Mouse (Mus musculus) myocyte (in vitro differentiated cells): ENCODE data around the gene Acsm3. TPM values are rescaled to one million over a fixed set of nuclear protein-coding genes. Genes with fewer than 3 reads are reported as not detected.

Experiments used
- H3K27me3 ChIP-seq: one replicate; pipeline ENCODE4 v1.6.1; 2011; ENCODE audit not compliant: control insufficient read depth, insufficient read depth, insufficient read length
- H3K36me3 ChIP-seq: one replicate; pipeline ENCODE4 v1.6.1; 2011; ENCODE audit not compliant: control insufficient read depth, insufficient read depth
- H3K4me2 ChIP-seq: one replicate; pipeline ENCODE4 v1.6.1; 2011; ENCODE audit warnings: low read depth, control low read depth
- H3K4me3 ChIP-seq: one replicate; pipeline ENCODE4 v1.5.1; 2011; ENCODE audit warnings: mild to moderate bottlenecking, control low read depth, moderate library complexity
- H3K79me2 ChIP-seq: one replicate; pipeline ENCODE4 v1.6.1; 2011; ENCODE audit not compliant: control insufficient read depth, insufficient read depth
- H3ac ChIP-seq: one replicate; pipeline ENCODE4 v1.6.1; 2011; ENCODE audit not compliant: control insufficient read depth, insufficient read length
- CEBPB ChIP-seq: IDR thresholded peaks from 2 replicates; pipeline ENCODE4 v1.6.1; 2011; ENCODE audit warnings: mild to moderate bottlenecking, moderate library complexity; ENCODE audit not compliant: poor library complexity, insufficient read depth, severe bottlenecking
- E2F4 ChIP-seq: IDR thresholded peaks from one replicate; pipeline ENCODE4 v1.6.1; 2011; ENCODE audit warnings: mild to moderate bottlenecking, control low read depth, moderate library complexity; ENCODE audit not compliant: insufficient read depth
- MAX ChIP-seq: IDR thresholded peaks from one replicate; pipeline ENCODE4 v1.6.1; 2011; ENCODE audit warnings: low read depth, mild to moderate bottlenecking, control low read depth
- MYOD1 ChIP-seq, 3 experiments: IDR thresholded peaks; one replicate each; pipeline ENCODE4 v1.6.1; 2011; ENCODE audit warnings: control low read depth in 2 of 3, low read depth in 2 of 3, mild to moderate bottlenecking in 2 of 3, moderate library complexity in 1 of 3; ENCODE audit not compliant: insufficient read length in 2 of 3, control insufficient read depth in 1 of 3
- MYOG ChIP-seq, 3 experiments: IDR thresholded peaks; one replicate each; pipeline ENCODE4 v1.6.1; 2011; ENCODE audit warnings: control low read depth in 2 of 3, low read depth in 2 of 3, mild to moderate bottlenecking in 2 of 3; ENCODE audit not compliant: insufficient read length in 2 of 3, control insufficient read depth in 1 of 3, insufficient read depth in 1 of 3
- POLR2A ChIP-seq: IDR thresholded peaks from one replicate; pipeline ENCODE4 v1.6.1; 2011; ENCODE audit warnings: low read depth, mild to moderate bottlenecking, control low read depth, moderate library complexity; ENCODE audit not compliant: insufficient read length
- POLR2AphosphoS2 ChIP-seq: IDR thresholded peaks from one replicate; pipeline ENCODE4 v1.6.1; 2011; ENCODE audit warnings: low read depth, control low read depth; ENCODE audit not compliant: insufficient read length
- REST ChIP-seq: IDR thresholded peaks from one replicate; pipeline ENCODE4 v1.6.1; 2011; ENCODE audit warnings: mild to moderate bottlenecking, control low read depth, moderate library complexity; ENCODE audit not compliant: insufficient read depth, insufficient read length
- SRF ChIP-seq: IDR thresholded peaks from one replicate; pipeline ENCODE4 v1.6.1; 2011; ENCODE audit warnings: low read depth; ENCODE audit not compliant: control insufficient read depth, insufficient read length
- TCF12 ChIP-seq: IDR thresholded peaks from one replicate; pipeline ENCODE4 v1.6.1; 2011; ENCODE audit warnings: mild to moderate bottlenecking, control low read depth; ENCODE audit not compliant: poor library complexity, insufficient read depth, severe bottlenecking
- TCF3 ChIP-seq: IDR thresholded peaks from one replicate; pipeline ENCODE4 v1.6.1; 2011; ENCODE audit warnings: low read depth, control low read depth; ENCODE audit not compliant: insufficient read length
- USF1 ChIP-seq: IDR thresholded peaks from one replicate; pipeline ENCODE4 v1.6.1; 2011; ENCODE audit warnings: low read depth, mild to moderate bottlenecking, control low read depth, moderate library complexity
- polyA plus RNA-seq: library from polyadenylated mRNA; unstranded; fragments of >200 nt; fragmentation: generic; extraction: Trizol; gene quantifications from one replicate; pipeline ENCODE4 v1.2.1, GENCODE M21; 2012; ENCODE audit warnings: missing spikeins

Acsm3 gene
- polyA plus RNA-seq, 1 experiment, result 0.04 TPM

- TF ChIP-seq MAX (no peak), SRF (no peak), E2F4 (no peak)
- H3K36me3 ChIP-seq, result peaks cover 3% of the 10 kb centered on the region
- H3K4me3 ChIP-seq, result no peak overlapping the region
- no peak overlapping the region for H3ac ChIP-seq
- no peaks in the 10 kb centered on the region for H3K27me3 ChIP-seq
- H3K4me2 ChIP-seq, result no peak overlapping the region
- H3K79me2 ChIP-seq, result no peaks in the 10 kb centered on the region
Measured at GRCm38 (mm10) chr7:119835371-119835770, 74.6 kb downstream of the Acsm3 start.

GRCm38 (mm10) chr7:119835996-119836777, 75.5 kb downstream of the Acsm3 start:
- no peaks in the 10 kb centered on the region for H3K27me3 ChIP-seq
- no peak overlapping the region for H3ac ChIP-seq
- H3K36me3 ChIP-seq, result peaks cover 3% of the 10 kb centered on the region
- no peak overlapping the region for H3K4me2 ChIP-seq
- no peak overlapping the region for H3K4me3 ChIP-seq
- H3K79me2 ChIP-seq, result no peaks in the 10 kb centered on the region
- TF ChIP-seq E2F4 (no peak), REST (no peak), MYOD1 (IDR thresholded peaks at IDR 0.05; ENCODE audit: control insufficient read depth in 1 of 3, insufficient read length in 2 of 3, low read depth in 2 of 3) (no peak), TCF3 (no peak), CEBPB (no peak), MAX (no peak), SRF (no peak), POLR2AphosphoS2 (no peak), POLR2A (no peak), MYOG (IDR thresholded peaks at IDR 0.05; ENCODE audit: control insufficient read depth in 1 of 3, insufficient read depth in 1 of 3, insufficient read length in 2 of 3, low read depth in 2 of 3) (no peak), TCF12 (no peak), USF1 (no peak)

Other genes with a start within 250 kb of the Acsm3 start
- gene Acsm5, start 241.5 kb upstream of the Acsm3 start, polyA plus RNA-seq, result not detected
- not detected for gene Pdilt, start 237.4 kb upstream of the Acsm3 start, polyA plus RNA-seq
- not detected for gene Acsm2, start 206.6 kb upstream of the Acsm3 start, polyA plus RNA-seq
- not detected for gene Acsm1, start 153.9 kb upstream of the Acsm3 start, polyA plus RNA-seq
- not detected for gene Acsm4, start 70.9 kb upstream of the Acsm3 start, polyA plus RNA-seq
- 14.2 TPM for gene Thumpd1, start 40.1 kb upstream of the Acsm3 start, polyA plus RNA-seq
- gene Rexo5, start 33.1 kb downstream of the Acsm3 start, polyA plus RNA-seq, result 3.3 TPM
- 1.7 TPM for gene Eri2, start 33.1 kb downstream of the Acsm3 start, polyA plus RNA-seq
- gene Lyrm1, start 134.9 kb downstream of the Acsm3 start, polyA plus RNA-seq, result 5.2 TPM
- gene Dcun1d3, start 135.4 kb downstream of the Acsm3 start, polyA plus RNA-seq, result 8.8 TPM